Mouse (Mus musculus) ES-CJ7 (cell line): ENCODE data around the gene Atp8a2.

Experiments used
- DNase-seq: peaks from one replicate; pipeline ENCODE4 v3.0.0; 2011; ENCODE audit warnings: low read depth, low spot score

Atp8a2 gene

GRCm38 (mm10) chr14:59715695-59716442, 481.1 kb downstream of the Atp8a2 start:
- DNase-seq = no peak

DNA sequence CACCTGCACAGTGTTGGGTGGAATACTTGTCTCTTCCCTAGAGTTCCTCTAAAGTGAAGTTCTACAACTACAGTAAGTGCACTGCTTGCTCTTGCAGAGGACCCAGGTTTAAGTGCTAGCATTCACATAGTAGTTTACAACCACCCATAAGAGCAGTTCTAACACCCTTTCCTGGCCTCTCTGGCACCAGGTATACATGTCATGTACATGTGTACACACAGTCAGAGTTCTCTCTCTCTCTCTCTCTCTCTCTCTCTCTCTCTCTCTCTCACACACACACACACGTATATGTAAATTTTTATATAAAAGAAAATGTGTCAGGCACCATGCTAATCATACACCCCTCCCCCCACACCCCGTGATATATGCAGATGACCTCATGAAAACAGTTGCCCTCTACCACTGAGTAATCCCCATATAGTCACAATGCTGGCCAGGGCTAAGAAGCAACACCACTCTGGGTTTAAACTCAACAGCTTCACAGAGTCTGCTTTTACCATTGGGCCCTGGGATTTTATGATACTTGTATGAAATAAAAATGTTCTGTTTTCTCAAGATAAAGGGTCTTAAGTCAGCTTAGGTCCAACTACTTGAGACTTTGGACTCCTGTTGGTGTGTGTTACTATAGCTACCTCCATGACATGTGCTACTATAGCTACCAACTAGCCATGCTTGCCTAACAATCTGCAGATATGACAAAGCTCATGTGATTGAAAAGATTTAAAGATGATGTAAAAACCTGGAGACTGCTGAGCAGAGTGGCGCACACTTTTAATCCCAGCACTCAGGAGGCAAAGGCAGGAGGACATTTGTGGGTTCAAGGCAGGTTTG, 487.3 kb downstream of the Atp8a2 start:
- DNase-seq = no peak

GRCm38 (mm10) chr14:59708009-59708408, 489.0 kb downstream of the Atp8a2 start:
- no peak for DNase-seq

- no peak for DNase-seq
Measured at GRCm38 (mm10) chr14:59705326-59706058, 491.5 kb downstream of the Atp8a2 start.

GRCm38 (mm10) chr14:59701492-59701891, 495.5 kb downstream of the Atp8a2 start:
- DNase-seq = no peak

DNA sequence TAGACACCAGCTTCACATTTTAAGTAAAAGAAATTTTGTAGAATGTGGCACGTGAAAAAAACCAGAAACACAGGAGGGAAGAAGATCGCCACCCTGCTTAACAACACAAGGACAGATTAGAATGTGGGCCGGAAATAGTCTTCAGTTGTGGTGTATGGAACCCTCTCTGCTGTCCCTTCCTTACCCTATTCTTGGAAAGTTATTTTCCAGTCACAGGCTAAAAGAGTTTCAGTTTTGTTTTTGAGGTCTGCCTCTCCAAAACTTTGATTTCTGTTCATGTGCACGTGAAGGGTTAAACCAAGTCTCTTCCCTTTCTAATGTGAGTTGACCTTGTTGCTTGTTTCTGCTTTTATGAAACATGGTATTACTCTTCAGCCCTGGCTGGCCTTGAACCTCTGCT, 501.8 kb downstream of the Atp8a2 start:
- no peak for DNase-seq

DNA sequence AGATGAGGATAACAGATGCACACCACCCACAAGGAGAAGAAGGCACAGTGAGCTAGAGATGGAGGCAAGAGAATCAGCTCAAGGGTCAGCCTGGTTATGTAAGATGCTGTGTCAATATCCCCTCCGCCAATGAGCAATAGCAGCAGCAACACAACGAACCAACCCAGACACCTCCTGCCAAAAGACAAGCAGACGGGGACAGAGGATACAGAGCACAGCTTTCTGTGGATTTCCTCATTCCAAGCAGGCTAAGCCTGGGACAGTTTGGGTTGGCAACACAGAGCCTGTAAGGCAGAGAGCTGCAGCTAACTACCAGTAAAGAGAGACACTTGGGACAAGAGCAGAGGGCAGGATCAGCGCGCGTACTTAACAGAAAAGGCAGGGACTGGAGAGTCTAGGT, 504.8 kb downstream of the Atp8a2 start:
- DNase-seq = no peak

GRCm38 (mm10) chr14:59691402-59691801, 505.6 kb downstream of the Atp8a2 start:
- peak; percentile 2 for DNase-seq

DNA sequence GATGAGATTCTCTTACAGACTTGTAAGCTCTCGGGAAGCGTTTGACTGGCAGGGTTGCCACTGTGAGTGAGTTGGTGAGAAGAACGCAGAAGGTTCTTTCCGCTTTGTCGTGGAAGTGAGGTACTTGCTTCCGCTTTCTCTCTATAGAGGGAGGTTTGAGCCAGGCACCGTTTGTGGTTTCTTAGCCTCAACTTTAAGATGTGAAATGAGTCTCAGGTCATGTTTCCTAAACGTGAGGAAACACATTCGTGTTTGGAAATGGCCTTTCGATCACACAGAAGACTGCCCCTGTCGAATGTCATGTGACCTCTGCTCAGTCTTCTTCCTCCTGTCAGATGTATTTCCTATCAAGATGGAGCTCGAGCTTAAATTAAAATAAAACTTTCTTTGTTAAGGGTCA, 506.0 kb downstream of the Atp8a2 start:
- DNase-seq = no peak

GRCm38 (mm10) chr14:59689596-59689995, 507.4 kb downstream of the Atp8a2 start:
- DNase-seq = no peak

DNA sequence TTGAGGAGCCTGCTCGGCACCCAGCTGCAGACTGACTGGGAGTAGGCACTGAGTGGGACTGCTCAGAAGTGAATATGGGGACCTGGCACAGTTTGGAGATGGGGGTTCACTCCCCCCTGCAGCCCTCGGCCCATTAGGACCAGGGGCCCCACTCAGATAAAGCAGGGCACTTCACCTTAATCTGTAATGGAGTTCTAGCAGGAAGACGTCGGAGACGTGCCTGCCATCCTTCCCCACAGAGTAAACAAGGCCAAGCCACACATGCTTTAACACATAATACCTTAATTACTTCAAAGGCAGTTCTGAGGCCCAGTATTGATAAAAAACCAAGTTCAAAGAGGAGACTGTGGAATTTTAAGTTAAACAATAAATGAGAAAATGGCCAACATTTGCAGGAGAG, 510.8 kb downstream of the Atp8a2 start:
- DNase-seq = no peak

GRCm38 (mm10) chr14:59685343-59685742, 511.6 kb downstream of the Atp8a2 start:
- DNase-seq = no peak

DNA sequence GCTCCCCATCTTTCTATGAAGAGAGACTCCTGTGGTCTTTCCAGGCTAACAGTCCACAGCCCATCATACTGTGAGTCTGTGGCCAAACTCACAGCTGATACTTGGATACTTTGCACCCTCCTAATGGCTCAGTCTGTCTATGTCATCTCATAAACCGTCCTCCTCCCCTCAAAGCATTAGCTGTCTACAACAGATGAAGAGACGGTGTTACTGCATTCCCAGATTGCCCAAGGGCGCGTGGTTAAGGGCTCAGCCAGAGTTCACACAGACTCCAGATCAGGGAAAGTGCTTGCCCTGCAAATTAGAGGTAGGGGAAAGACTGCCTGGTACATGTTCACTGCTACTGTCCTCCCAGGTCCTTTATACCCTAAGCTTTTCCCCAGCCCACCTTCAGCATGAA, 515.1 kb downstream of the Atp8a2 start:
- no peak for DNase-seq

GRCm38 (mm10) chr14:59677598-59678003, 519.4 kb downstream of the Atp8a2 start:
- DNase-seq = peak; percentile 49

GRCm38 (mm10) chr14:59675330-59675729, 521.6 kb downstream of the Atp8a2 start:
- no peak for DNase-seq

- no peak for DNase-seq
Measured at GRCm38 (mm10) chr14:59674556-59674955, 522.4 kb downstream of the Atp8a2 start.

GRCm38 (mm10) chr14:59672893-59673515, 524.0 kb downstream of the Atp8a2 start:
- no peak for DNase-seq

DNA sequence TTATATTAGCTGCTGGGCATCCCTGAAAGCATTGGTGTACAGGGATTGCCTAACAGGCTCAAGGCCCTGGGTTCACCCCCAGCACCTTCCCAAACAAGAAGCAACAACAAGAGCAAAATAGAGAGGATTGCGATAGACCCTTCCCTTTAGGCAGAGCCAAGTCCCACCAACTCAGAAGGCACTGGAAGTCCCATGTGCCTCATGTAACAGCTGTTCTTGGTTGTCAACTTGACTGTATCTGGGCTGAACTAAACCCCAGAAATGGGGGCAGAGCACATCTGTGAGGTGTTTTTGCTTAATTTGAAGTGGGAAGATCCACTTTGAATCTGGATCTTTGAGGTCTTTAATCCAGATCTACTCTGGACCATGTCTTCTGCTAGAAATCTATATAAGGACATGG, 539.9 kb downstream of the Atp8a2 start:
- no peak for DNase-seq

DNA sequence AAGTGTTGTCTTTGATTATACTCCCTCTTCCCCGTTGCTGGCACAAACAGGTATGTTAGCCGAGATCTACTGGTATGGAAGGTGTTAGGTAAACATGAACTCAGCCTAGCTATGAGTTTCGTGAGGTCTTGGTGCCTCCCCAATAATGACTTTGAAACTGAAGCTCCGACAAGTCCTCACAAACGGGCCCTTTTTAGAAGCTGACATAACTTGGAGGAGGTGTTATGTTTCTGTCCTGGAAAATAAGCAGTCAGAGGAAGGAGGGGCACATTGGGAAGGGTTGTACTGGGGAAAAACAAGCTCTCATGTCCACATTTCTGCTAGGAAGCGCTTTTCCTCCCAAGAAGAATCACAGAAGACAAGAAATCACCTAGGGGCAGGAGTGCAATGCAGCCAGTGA, 540.4 kb downstream of the Atp8a2 start:
- no peak for DNase-seq

- no peak for DNase-seq
Measured at GRCm38 (mm10) chr14:59649337-59649736, 547.6 kb downstream of the Atp8a2 start.

DNA sequence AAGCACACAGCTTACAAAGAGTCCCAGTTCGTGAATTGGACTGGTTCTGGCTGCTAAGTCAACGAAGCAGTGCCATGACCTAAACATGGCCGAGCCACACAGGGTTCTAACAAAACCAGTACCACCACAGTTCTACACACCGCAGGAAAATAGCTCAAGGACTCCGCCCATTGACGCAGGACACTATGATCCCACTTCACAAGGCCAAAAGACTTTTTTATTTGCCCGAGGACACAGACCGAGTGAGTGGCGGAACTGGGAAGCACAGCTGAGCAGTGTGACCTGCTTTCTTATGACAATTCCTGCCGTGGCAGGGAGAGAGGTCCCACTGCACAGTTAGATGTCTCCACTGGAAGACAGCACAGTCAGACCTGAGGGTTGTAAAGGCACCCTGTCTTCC, 548.4 kb downstream of the Atp8a2 start:
- no peak for DNase-seq
